Mouse (Mus musculus) limb, embryonic 11.5 days (tissue): ENCODE measurements around the gene Lta. TPM values are rescaled to one million over a fixed set of nuclear protein-coding genes. Genes with fewer than 3 reads are reported as not detected.

Source experiments
- ATAC-seq: fragments of 200-750 bp; cut with Nextera tagmentation; 2 replicates; pipeline ENCODE4 v1.8.0; 2017; ENCODE audit warnings: low read depth; ENCODE audit not compliant: insufficient number of reproducible peaks, low FRiP score, low TSS enrichment
- DNase-seq: peaks from one replicate; pipeline ENCODE4 v3.0.0-alpha.2; 2015; ENCODE audit warnings: low spot score
- H3K27ac ChIP-seq: fragments of 300-500 bp; sonication (generic); replicated peaks from 2 replicates; pipeline ENCODE4 v1.5.1; 2014; ENCODE audit warnings: low read depth, mild to moderate bottlenecking, low read length
- H3K27me3 ChIP-seq: fragments of 300-500 bp; sonication (generic); 2 replicates; pipeline ENCODE4 v1.6.1; 2014; ENCODE audit warnings: mild to moderate bottlenecking, low read length, mixed read lengths; ENCODE audit not compliant: control insufficient read depth, insufficient read depth
- H3K36me3 ChIP-seq: fragments of 300-500 bp; sonication (generic); 2 replicates; pipeline ENCODE4 v1.6.1; 2014; ENCODE audit warnings: mild to moderate bottlenecking, low read length, moderate library complexity, mixed read lengths; ENCODE audit not compliant: control insufficient read depth, insufficient read depth
- H3K4me1 ChIP-seq: fragments of 300-500 bp; sonication (generic); 2 replicates; pipeline ENCODE4 v1.6.1; 2014; ENCODE audit warnings: low read length, mixed read lengths; ENCODE audit not compliant: control insufficient read depth, insufficient read depth
- H3K4me2 ChIP-seq: fragments of 300-500 bp; sonication (generic); 2 replicates; pipeline ENCODE4 v1.6.1; 2014; ENCODE audit warnings: low read depth, mild to moderate bottlenecking, moderate library complexity; ENCODE audit not compliant: severe bottlenecking
- H3K4me3 ChIP-seq: fragments of 300-500 bp; sonication (generic); 2 replicates; pipeline ENCODE4 v1.5.1; 2014; ENCODE audit warnings: low read depth, low read length
- H3K9ac ChIP-seq: fragments of 300-500 bp; sonication (generic); 2 replicates; pipeline ENCODE4 v1.6.1; 2014; ENCODE audit warnings: mild to moderate bottlenecking, low read length
- H3K9me3 ChIP-seq: fragments of 300-500 bp; sonication (generic); 2 replicates; pipeline ENCODE4 v1.6.1; 2016; ENCODE audit warnings: low read length; ENCODE audit not compliant: control insufficient read depth
- WGBS: fragments of 180-500 bp; shearing (Covaris S2); extraction: QIAGEN DNeasy Blood & Tissue Kit; methylation state at CpG from one replicate; pipeline ENCODE4 v1.1.7; 2014; 5-methylcytosine and 5-hydroxymethylcytosine counted together
- polyA plus RNA-seq: library from polyadenylated mRNA; unstranded; fragments of >200 nt; fragmentation: Nextera tagmentation; extraction: Ambion mirVana; gene quantifications from 2 replicates; pipeline ENCODE4 v1.2.1, GENCODE M21; 2014

Lta gene
- polyA plus RNA-seq, 1 experiment from 2014 or later = 0.11 TPM

DNA sequence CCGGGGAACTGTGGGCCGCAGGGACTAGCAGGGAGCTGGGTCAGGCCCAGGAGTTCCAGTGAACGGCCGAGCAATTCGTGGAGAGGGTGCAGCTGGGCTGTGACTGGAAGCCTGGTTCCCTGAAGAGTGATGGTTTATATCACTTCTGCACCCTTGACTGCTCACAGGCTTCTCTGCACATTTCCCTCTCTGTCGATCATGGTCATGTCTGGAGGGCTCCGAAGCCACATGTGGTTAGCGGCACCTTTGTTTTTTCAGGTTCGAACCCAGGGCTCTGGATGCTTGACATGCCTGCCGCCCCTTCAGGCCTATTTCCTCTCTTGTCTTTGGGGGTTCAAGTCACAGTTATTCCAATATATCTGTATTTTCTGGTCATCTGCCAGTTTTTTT, 224 bp upstream of the Lta start:
- no peak for DNase-seq
- ATAC-seq = no peak
- Histone ChIP-seq H3K4me1 (no peaks in the 10 kb centered on the region), H3K4me3 (no peak overlapping the region), H3K27me3 (peaks cover 16% of the 10 kb centered on the region; the same call in 1 of the 2 replicates), H3K9me3 (no peaks in the 10 kb centered on the region), H3K4me2 (no peak overlapping the region), H3K27ac (no peak overlapping the region), H3K36me3 (no peaks in the 10 kb centered on the region), H3K9ac (no peak overlapping the region)
- 55% methylated on average over 10 of the region's 10 CpGs for WGBS

DNA sequence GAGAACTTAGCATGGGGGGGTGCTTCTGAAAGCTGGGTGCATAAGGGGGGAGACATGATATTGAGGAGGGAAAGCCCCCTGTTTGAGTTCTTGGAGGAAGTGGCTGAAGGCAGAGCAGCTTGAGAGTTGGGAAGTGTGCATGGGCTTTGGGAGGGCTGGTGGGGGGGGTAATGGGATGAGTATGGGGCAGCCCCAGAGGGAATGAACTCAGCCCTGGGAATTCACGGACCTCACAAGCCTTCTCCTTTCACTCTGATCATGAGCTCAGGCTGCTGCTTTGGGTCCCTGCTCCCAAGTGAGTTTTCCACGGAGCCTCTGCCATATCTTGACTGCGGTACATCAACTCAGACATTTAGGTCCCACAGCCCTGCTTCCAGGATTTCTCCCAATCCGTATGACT, 2.7 kb downstream of the Lta start:
- peaks cover 2% of the 10 kb centered on the region; the same call in 1 of the 2 replicates for H3K4me1 ChIP-seq
- peaks cover 18% of the 10 kb centered on the region; the same call in 1 of the 2 replicates for H3K27me3 ChIP-seq
- no peaks in the 10 kb centered on the region for H3K36me3 ChIP-seq
- DNase-seq = no peak
- WGBS = 78% methylated on average over 4 of the region's 4 CpGs
- no peak overlapping the region for H3K4me3 ChIP-seq
- H3K9ac ChIP-seq = no peak overlapping the region
- H3K27ac ChIP-seq = no peak overlapping the region
- H3K9me3 ChIP-seq = no peaks in the 10 kb centered on the region
- no peak for ATAC-seq
- H3K4me2 ChIP-seq = no peak overlapping the region

DNA sequence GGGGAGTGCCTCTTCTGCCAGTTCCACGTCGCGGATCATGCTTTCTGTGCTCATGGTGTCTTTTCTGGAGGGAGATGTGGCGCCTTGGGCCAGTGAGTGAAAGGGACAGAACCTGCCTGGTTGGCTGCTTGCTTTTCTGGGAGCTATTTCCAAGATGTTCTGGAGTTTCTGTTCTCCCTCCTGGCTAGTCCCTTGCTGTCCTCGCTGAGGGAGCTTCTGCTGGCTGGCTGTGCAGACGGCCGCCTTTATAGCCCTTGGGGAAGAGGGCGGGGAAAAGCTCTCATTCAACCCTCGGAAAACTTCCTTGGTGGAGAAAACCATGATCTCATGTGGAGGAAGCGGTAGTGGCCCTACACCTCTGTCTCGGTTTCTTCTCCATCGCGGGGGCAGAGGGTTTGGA, 3.4 kb downstream of the Lta start, which contains the start of gene Tnf:
Gene Tnf, minus strand, starts transcription at position 221 of the 400 bp plus-strand sequence.
- no peak within 1 kb of the TSS for H3K4me3 ChIP-seq
- 30% methylated on average over 13 of the region's 13 CpGs for WGBS

DNA sequence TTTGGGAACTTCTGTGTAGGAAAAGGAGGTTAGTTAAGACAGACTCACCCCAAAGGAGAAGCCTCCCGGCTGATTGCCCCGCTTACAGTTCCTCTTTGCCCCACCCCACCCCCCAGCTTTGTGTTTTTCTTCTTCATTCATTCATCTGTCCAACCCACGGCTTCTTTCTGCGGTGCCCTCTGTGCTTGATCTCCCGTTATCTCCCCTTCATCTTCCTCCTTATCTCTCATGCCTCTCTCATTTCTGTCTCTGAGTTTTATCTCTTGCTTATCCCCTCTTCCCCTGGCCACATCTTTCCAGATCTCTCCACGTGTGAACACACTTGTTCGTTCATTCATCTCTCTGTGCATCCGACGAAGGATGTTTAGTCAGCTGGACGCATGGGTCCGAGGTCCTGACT, 4.0 kb downstream of the Lta start:
- H3K4me1 ChIP-seq = peaks cover 2% of the 10 kb centered on the region; the same call in 1 of the 2 replicates
- no peak overlapping the region for H3K4me3 ChIP-seq
- no peak overlapping the region for H3K27ac ChIP-seq
- ATAC-seq (no peak), DNase-seq (no peak)
- H3K9me3 ChIP-seq = no peaks in the 10 kb centered on the region
- no peaks in the 10 kb centered on the region for H3K36me3 ChIP-seq
- no peak overlapping the region for H3K4me2 ChIP-seq
- WGBS = 74% methylated on average over 11 of the region's 11 CpGs
- H3K27me3 ChIP-seq = peaks cover 27% of the 10 kb centered on the region
- no peak overlapping the region for H3K9ac ChIP-seq

More for the DNA sequence above, 3.4 kb downstream of the Lta start, which contains the start of gene Tnf:
- H3K36me3 ChIP-seq = no peaks in the 10 kb centered on the region
- no peak for DNase-seq
- H3K4me1 ChIP-seq = peaks cover 2% of the 10 kb centered on the region; the same call in 1 of the 2 replicates
- peaks cover 22% of the 10 kb centered on the region for H3K27me3 ChIP-seq
- no peak for ATAC-seq
- no peaks in the 10 kb centered on the region for H3K9me3 ChIP-seq
- no peak within 1 kb of the TSS for H3K27ac ChIP-seq
- no peak within 1 kb of the TSS for H3K9ac ChIP-seq
- H3K4me2 ChIP-seq = no peak within 1 kb of the TSS

DNA sequence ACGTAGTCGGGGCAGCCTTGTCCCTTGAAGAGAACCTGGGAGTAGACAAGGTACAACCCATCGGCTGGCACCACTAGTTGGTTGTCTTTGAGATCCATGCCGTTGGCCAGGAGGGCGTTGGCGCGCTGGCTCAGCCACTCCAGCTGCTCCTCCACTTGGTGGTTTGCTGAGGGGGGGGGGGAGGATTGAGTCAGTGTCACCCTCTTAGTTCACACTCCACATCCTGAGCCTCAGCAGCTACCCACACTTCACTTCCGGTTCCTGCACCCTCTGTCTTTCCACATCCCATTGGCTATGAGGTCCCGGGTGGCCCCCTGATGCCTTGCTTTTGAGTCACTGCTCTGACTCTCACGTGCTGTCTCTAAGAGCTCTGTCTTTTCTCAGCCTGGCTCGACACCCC, 4.8 kb downstream of the Lta start:
- Histone ChIP-seq H3K9ac (no peak overlapping the region), H3K4me2 (no peak overlapping the region), H3K4me1 (peaks cover 5% of the 10 kb centered on the region; the same call in 1 of the 2 replicates), H3K4me3 (no peak overlapping the region), H3K9me3 (no peaks in the 10 kb centered on the region), H3K36me3 (no peaks in the 10 kb centered on the region), H3K27ac (no peak overlapping the region), H3K27me3 (peaks cover 35% of the 10 kb centered on the region)
- ATAC-seq (no peak), DNase-seq (no peak)
- WGBS = 89% methylated on average over 11 of the region's 11 CpGs

DNA sequence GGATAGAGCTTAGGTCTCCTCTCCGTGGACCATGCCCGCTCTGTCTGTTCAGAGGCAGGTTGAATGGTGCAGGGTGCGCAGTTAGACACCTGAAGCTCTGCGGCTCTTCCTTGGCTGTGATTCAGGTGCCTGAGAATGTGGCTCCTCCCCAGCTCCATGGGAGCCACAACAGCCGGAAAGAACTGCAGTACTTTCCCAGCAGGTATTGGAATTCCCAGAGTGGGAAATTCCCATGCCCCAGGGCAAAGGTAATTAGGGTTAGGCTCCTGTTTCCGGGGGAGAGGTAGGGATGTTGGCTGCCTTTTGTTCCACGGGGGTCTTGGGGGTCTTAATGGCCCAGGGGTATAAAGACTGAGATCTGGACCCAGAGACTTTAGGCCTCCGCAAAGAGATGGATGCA, 6.2 kb downstream of the Lta start:
- Histone ChIP-seq H3K4me2 (no peak overlapping the region), H3K27ac (no peak overlapping the region), H3K36me3 (no peaks in the 10 kb centered on the region), H3K9me3 (no peaks in the 10 kb centered on the region), H3K4me3 (no peak overlapping the region), H3K9ac (no peak overlapping the region), H3K27me3 (peaks cover 44% of the 10 kb centered on the region), H3K4me1 (peaks cover 6% of the 10 kb centered on the region; the same call in 1 of the 2 replicates)
- 23% methylated on average over 8 of the region's 8 CpGs for WGBS
- ATAC-seq (no peak), DNase-seq (no peak)

DNA sequence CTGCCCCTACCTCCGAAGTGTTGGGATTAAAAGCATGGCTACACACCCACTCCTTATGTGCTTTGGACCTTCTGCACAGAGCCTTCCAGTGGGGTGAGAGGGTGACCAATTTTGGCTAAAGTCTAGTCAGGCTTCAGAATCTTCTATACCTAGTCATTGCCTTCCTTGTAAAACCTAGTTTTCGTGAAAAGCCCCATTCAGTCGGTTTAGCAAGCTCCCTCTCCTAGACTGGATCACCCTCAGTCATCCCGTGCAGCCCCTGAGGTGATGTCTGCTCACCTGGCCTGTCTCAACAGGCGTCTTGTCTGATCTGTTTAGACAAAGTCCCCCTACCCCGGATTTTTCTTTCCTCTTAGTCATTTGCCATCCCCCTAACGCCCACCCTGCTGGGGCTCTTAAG, 7.1 kb downstream of the Lta start:
- H3K9me3 ChIP-seq = no peaks in the 10 kb centered on the region
- H3K4me3 ChIP-seq = no peak overlapping the region
- no peak overlapping the region for H3K4me2 ChIP-seq
- no peak for ATAC-seq
- peaks cover 6% of the 10 kb centered on the region; the same call in 1 of the 2 replicates for H3K4me1 ChIP-seq
- DNase-seq = no peak
- peaks cover 43% of the 10 kb centered on the region for H3K27me3 ChIP-seq
- no peaks in the 10 kb centered on the region for H3K36me3 ChIP-seq
- no peak overlapping the region for H3K9ac ChIP-seq
- 59% methylated on average over 7 of the region's 7 CpGs for WGBS
- no peak overlapping the region for H3K27ac ChIP-seq

DNA sequence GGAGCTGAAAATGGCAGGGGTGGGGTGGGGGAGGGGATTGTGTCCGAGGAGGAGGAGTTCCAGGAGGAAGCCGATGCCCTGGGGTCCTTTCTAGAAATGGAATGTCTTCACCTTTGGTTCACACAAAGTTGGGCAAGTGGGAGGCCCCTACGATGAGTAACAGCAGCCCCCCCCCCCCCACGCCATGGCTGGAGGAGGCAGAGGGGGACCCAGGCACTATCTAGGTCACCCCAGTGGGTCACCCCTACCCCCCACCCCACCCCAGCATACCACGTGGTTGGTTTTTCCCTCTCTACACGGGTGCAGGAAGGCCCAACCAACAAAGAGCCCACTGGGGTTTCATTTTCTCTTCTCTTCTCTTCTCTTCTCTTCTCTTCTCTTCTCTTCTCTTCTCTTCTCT, 8.0 kb downstream of the Lta start:
- Histone ChIP-seq H3K27ac (no peak overlapping the region), H3K27me3 (peaks cover 38% of the 10 kb centered on the region), H3K4me1 (peaks cover 6% of the 10 kb centered on the region; the same call in 1 of the 2 replicates), H3K4me3 (no peak overlapping the region), H3K9ac (no peak overlapping the region), H3K9me3 (no peaks in the 10 kb centered on the region), H3K4me2 (no peak overlapping the region), H3K36me3 (no peaks in the 10 kb centered on the region)
- DNase-seq (no peak), ATAC-seq (no peak)
- 33% methylated on average over 5 of the region's 6 CpGs for WGBS

DNA sequence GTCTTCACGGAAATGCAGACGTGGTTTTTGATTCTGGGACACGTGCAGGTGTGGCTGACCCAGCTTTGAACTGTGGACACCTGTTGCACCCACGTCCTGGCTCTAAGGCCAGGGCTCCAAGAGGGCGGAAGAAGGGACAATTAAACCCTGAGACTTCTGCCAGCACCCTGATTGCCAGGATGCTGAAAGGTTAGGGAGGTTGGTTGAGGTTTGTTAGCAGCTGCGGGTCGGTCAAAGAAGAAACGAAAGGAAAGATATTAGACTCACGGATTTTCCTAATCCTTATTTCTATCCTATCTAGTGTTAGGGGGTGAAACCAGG, 8.9 kb downstream of the Lta start:
- ATAC-seq = no peak
- peaks cover 34% of the 10 kb centered on the region for H3K27me3 ChIP-seq
- 33% methylated on average over 9 of the region's 9 CpGs for WGBS

More for the DNA sequence above, 8.9 kb downstream of the Lta start:
- DNase-seq = no peak
- no peak overlapping the region for H3K27ac ChIP-seq
- peak overlapping the region; percentile 67; the same call in 1 of the 2 replicates for H3K4me2 ChIP-seq
- H3K4me1 ChIP-seq = peaks cover 6% of the 10 kb centered on the region; the same call in 1 of the 2 replicates
- no peak overlapping the region for H3K9ac ChIP-seq
- H3K4me3 ChIP-seq = peak overlapping the region; percentile 34
- H3K36me3 ChIP-seq = no peaks in the 10 kb centered on the region
- no peaks in the 10 kb centered on the region for H3K9me3 ChIP-seq
